Mouse (Mus musculus) hindbrain, postnatal 0 days (tissue): ENCODE measurements around the gene Mfap5. TPM values are rescaled to one million over a fixed set of nuclear protein-coding genes. Genes with fewer than 3 reads are reported as not detected.
A peak's percentile ranks its signal among the peaks of the same experiment; 100 is the strongest.
"Not testable (repeated sequence)": the region's sequence is repeated elsewhere in the genome, so short reads cannot be mapped to it uniquely, and the experiment has no call there.

ENCODE experiments used
- ATAC-seq: fragments of 200-750 bp; cut with Nextera tagmentation; 2 replicates; pipeline ENCODE4 v1.8.0; 2017; ENCODE audit warnings: mild to moderate bottlenecking, moderate TSS enrichment, moderate library complexity
- DNase-seq: peaks from one replicate; pipeline ENCODE4 v3.0.0-alpha.2; 2015; ENCODE audit warnings: low spot score
- H3K27ac ChIP-seq: fragments of 300-500 bp; sonication (generic); 2 replicates; pipeline ENCODE4 v1.5.1; 2014; ENCODE audit warnings: mild to moderate bottlenecking
- H3K27me3 ChIP-seq: fragments of 300-500 bp; sonication (generic); 2 replicates; pipeline ENCODE4 v1.6.1; 2014; ENCODE audit warnings: low read length, mixed read lengths; ENCODE audit not compliant: insufficient read depth
- H3K36me3 ChIP-seq: fragments of 300-500 bp; sonication (generic); 2 replicates; pipeline ENCODE4 v1.6.1; 2014; ENCODE audit warnings: low read length, mixed read lengths; ENCODE audit not compliant: insufficient read depth
- H3K4me1 ChIP-seq: fragments of 300-500 bp; sonication (generic); 2 replicates; pipeline ENCODE4 v1.6.1; 2014; ENCODE audit warnings: antibody characterized with exemption, low read length, mixed read lengths; ENCODE audit not compliant: insufficient read depth
- H3K4me2 ChIP-seq: fragments of 300-500 bp; sonication (generic); 2 replicates; pipeline ENCODE4 v1.6.1; 2014; ENCODE audit warnings: low read depth, mild to moderate bottlenecking, low read length, moderate library complexity, mixed read lengths
- H3K4me3 ChIP-seq: fragments of 300-500 bp; sonication (generic); 2 replicates; pipeline ENCODE4 v1.5.1; 2014; ENCODE audit warnings: low read length
- H3K9ac ChIP-seq: fragments of 300-500 bp; sonication (generic); replicated peaks from 2 replicates; pipeline ENCODE4 v1.6.1; 2014; ENCODE audit warnings: mild to moderate bottlenecking, low read length, moderate library complexity, mixed read lengths
- H3K9me3 ChIP-seq: fragments of 300-500 bp; sonication (generic); 2 replicates; pipeline ENCODE4 v1.6.1; 2016; ENCODE audit warnings: low read length, mixed read lengths
- CTCF ChIP-seq: IDR thresholded peaks from 2 replicates; pipeline ENCODE4 v1.5.1; 2016; ENCODE audit warnings: antibody characterized with exemption, control low read depth, low read depth
- WGBS: fragments of 180-500 bp; shearing (Covaris S2); extraction: QIAGEN DNeasy Blood & Tissue Kit; methylation state at CpG from one replicate; pipeline ENCODE4 v1.1.7; 2014; 5-methylcytosine and 5-hydroxymethylcytosine counted together
- polyA plus RNA-seq: library from polyadenylated mRNA; unstranded; fragments of >200 nt; fragmentation: Nextera tagmentation; extraction: Ambion mirVana; gene quantifications from 2 replicates; pipeline ENCODE4 v1.2.1, GENCODE M21; 2015
- total RNA-seq: library from RNA; depleted of rRNA; stranded (reverse); fragments of >200 nt; gene quantifications from 2 replicates; pipeline ENCODE4 v1.2.3, GENCODE M21; 2014

The Mfap5 gene
- total and polyA plus RNA-seq, 2 experiments from 2014 or later, result 5.0 to 13.2 TPM

DNA sequence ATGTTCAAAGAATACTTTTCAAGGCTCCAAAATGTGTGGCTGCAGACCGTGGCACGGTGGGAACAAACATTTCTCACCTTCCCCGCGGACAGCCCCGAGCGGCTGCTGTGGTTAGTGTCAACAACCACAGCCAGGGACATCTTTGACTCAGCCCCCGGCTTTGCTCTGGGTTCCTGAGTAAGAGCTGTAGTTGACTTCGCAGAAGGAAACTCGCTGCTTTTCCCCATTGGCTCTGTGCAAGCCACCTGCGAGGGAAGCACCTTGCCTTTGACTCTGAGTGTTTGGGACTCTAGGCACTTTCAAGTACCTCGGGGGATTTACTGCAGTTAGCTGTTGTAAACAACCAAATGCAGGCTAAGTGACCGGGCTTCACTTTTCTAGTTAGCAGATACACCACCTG, 22.0 kb downstream of the Mfap5 start:
- Histone ChIP-seq H3K36me3 (no peaks in the 10 kb centered on the region), H3K27ac (no peak overlapping the region), H3K27me3 (no peaks in the 10 kb centered on the region), H3K9me3 (no peaks in the 10 kb centered on the region), H3K4me2 (no peak overlapping the region), H3K4me1 (no peaks in the 10 kb centered on the region), H3K4me3 (no peak overlapping the region), H3K9ac (no peak overlapping the region)
- WGBS, result 71% methylated on average over 12 of the region's 12 CpGs
- DNase-seq (no peak), ATAC-seq (no peak)
- TF ChIP-seq CTCF, result no peak

DNA sequence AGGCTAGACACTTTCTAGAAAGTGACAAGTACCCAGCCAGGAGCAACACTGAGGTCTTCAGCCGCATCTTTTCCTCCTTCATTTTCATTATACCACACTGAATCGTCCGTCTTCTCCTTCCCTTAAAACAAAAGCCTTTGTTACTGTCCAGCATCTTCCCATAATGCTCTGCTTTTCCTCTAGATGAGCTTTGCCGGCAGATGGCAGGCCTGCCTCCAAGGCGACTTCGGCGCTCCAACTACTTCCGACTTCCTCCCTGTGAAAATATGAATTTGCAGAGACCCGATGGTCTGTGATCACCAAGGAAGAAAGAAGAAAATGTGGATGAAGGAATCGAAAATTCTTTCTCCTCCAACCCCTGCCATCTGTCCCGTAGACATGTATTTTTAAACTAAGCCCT, 22.5 kb downstream of the Mfap5 start:
- no peak for DNase-seq
- Histone ChIP-seq H3K4me3 (no peak overlapping the region), H3K4me1 (no peaks in the 10 kb centered on the region), H3K9me3 (no peaks in the 10 kb centered on the region), H3K4me2 (no peak overlapping the region), H3K27ac (no peak overlapping the region), H3K9ac (no peak overlapping the region), H3K27me3 (no peaks in the 10 kb centered on the region), H3K36me3 (no peaks in the 10 kb centered on the region)
- ATAC-seq, result no peak
- TF ChIP-seq CTCF, result no peak
- WGBS, result 74% methylated on average over 11 of the region's 11 CpGs

DNA sequence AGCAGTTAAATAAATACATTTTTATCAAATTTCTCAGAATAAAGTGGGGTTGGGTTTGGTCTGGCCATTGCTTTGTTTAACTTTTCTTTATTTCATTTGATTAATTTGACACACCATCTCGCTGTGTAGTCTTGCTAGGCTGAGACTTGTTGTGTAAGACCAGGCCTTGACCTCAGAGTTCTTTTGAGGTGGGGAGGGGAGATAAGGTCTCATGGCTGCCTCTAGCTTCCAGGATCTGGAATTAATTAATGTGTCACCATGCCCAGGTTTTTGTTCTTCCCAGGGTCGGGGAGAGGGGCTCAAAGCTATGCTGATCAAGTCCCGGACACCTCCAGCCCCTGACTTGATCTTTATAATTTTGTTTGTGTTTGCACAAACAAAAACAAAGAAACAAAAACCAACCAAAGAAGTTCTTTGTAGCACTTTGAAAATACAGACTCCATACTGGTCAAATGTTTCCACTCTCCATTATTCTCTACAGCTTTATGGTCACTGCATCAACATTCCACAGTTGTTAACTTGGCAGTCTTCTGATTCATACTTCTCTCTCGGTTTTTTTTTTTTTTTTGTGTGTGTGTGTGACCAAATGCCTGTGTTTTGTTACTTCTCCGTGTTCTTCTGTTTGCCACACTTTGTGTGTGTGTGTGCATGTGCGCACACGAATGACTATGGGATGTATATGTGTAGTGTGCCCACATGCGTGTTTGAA, 26.0 kb downstream of the Mfap5 start:
- ATAC-seq (no peak), DNase-seq (no peak)
- Histone ChIP-seq H3K4me1 (no peaks in the 10 kb centered on the region), H3K9ac (no peak overlapping the region), H3K4me2 (no peak overlapping the region), H3K9me3 (no peaks in the 10 kb centered on the region), H3K27me3 (no peaks in the 10 kb centered on the region), H3K27ac (no peak overlapping the region), H3K36me3 (no peaks in the 10 kb centered on the region), H3K4me3 (no peak overlapping the region)
- 72% methylated on average over 8 of the region's 8 CpGs for WGBS
- no peak for TF ChIP-seq CTCF

DNA sequence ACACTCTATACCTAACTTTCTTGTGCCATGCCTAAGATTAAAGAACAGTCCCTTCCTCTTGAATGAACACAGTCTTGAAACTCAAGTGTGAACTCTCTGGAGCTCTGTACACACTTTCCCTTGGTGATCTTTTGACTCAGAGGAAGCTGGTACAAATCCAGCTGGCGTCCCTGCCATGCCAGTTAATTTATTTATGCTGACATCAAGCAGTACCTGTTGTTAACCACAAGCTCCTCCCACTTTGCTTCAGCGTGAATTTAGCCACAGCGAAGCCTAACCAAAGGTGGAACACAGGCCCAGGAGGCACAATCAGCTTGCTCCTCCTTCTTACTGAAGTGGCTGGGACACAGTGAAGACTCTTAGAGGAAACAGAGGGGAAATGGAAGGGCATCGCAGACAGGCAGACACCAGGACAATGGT, 27.2 kb downstream of the Mfap5 start:
- no peaks in the 10 kb centered on the region for H3K27me3 ChIP-seq
- no peak for TF ChIP-seq CTCF
- no peak overlapping the region; the same call in 1 of the 2 replicates for H3K9ac ChIP-seq
- no peaks in the 10 kb centered on the region for H3K36me3 ChIP-seq
- H3K4me1 ChIP-seq, result no peaks in the 10 kb centered on the region
- 6% methylated on average over 4 of the region's 4 CpGs for WGBS
- no peak overlapping the region for H3K4me3 ChIP-seq
- DNase-seq (peak; percentile 26), ATAC-seq (0 out of 2 replicates have a peak, but pooled peaks have one; percentile 21)
- H3K4me2 ChIP-seq, result peak overlapping the region; percentile 36
- H3K9me3 ChIP-seq, result no peaks in the 10 kb centered on the region
- H3K27ac ChIP-seq, result no peak overlapping the region

DNA sequence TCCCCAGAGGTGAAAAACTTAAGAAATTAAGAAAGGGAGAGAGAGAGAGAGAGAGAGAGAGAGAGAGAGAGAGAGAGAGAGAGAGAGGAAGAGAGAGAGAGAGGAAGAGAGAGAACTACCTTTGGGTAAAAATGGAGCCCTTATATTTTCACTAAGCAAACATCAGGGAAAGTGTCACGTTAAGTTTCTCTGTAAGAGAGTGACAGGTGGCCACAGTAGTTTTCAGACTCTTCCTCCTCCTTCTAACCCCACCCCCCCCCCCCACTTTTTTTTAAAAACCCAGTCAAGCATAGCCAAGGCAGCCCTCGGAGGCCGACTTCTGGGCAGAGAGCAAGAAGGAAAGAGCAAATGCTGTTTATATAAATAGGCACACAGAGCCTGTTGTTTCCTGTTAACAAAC, 28.4 kb downstream of the Mfap5 start:
- Histone ChIP-seq H3K9ac (no peak overlapping the region), H3K4me1 (no peaks in the 10 kb centered on the region), H3K4me2 (no peak overlapping the region), H3K36me3 (no peaks in the 10 kb centered on the region), H3K9me3 (no peaks in the 10 kb centered on the region), H3K4me3 (no peak overlapping the region), H3K27me3 (no peaks in the 10 kb centered on the region), H3K27ac (no peak overlapping the region)
- ATAC-seq (no peak), DNase-seq (no peak)
- 18% methylated on average over 3 of the region's 3 CpGs for WGBS
- no peak for TF ChIP-seq CTCF

DNA sequence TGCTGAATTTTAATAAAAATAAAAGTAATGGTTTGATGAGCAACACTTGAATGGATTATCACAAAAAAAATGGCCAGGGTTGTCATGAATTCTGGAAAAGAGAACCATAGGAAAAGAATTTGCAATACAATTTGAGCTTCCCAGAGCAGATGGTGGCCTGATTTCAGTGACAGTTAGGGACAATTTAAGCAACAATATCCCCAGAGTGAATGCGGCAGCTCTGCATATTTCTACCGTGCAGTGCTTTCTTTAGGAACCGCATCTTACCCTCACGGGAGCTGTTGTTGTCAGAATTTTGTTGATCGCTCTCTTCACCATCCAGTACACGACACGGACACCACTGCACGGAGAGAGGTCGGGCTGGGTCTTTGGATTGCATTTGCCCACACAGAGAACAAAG, 33.9 kb downstream of the Mfap5 start:
- WGBS, result 63% methylated on average over 9 of the region's 9 CpGs
- H3K4me2 ChIP-seq, result no peak overlapping the region
- H3K9me3 ChIP-seq, result no peaks in the 10 kb centered on the region
- H3K4me1 ChIP-seq, result no peaks in the 10 kb centered on the region
- H3K27ac ChIP-seq, result no peak overlapping the region
- H3K36me3 ChIP-seq, result no peaks in the 10 kb centered on the region
- no peak for TF ChIP-seq CTCF
- no peak for ATAC-seq
- H3K9ac ChIP-seq, result no peak overlapping the region
- H3K27me3 ChIP-seq, result no peaks in the 10 kb centered on the region
- no peak for DNase-seq
- H3K4me3 ChIP-seq, result no peak overlapping the region

DNA sequence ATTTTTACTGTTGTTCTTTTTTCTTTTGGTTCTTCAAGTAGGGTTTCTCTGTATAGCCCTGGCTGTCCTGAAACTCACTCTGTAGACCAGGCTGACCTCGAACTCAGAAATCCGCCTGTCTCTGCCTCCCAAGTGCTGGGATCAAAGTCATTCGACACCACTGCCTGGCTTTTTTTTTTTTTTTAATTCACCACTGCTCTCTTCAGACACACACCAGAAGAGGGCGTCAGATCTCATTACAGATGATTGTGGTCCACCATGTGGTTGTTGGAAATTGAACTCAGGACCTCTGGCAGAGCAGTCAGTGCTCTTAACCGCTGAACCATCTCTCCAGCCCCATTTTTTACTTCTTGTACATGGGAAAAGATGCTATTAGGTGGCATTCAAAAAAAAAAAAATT, 36.8 kb downstream of the Mfap5 start:
- H3K27me3 ChIP-seq, ATAC-seq: not testable (repeated sequence)
- WGBS, result 82% methylated on average over 5 of the region's 5 CpGs

More for the DNA sequence above, 36.8 kb downstream of the Mfap5 start:
- not testable (repeated sequence) for H3K4me3 ChIP-seq, H3K4me1 ChIP-seq, H3K9ac ChIP-seq, H3K36me3 ChIP-seq, H3K27ac ChIP-seq, DNase-seq, H3K9me3 ChIP-seq, H3K4me2 ChIP-seq
